Mouse (Mus musculus) embryonic stem cell, embryonic (primary cell): Measurements from ENCODE around the gene Tnr.

Source experiments
- CTCF ChIA-PET, 4 experiments: fragments of 300-600 bp in 2 of 4; fragments of 350-600 bp in 2 of 4; sonication (Branson Sonifier 250); formaldehyde crosslinking; loops; one replicate each; lab custom pipeline; 2022; ENCODE audit warnings: inconsistent platforms in 2 of 4; lab: Charles Lee
- POLR2A ChIA-PET, 4 experiments: fragments of 300-600 bp in 2 of 4; fragments of 350-600 bp in 2 of 4; sonication (Branson Sonifier 250); formaldehyde crosslinking; loops; one replicate each; lab custom pipeline; 2022; ENCODE audit warnings: antibody characterized with exemption in 4 of 4, inconsistent platforms in 1 of 4; lab: Charles Lee

Tnr gene

DNA sequence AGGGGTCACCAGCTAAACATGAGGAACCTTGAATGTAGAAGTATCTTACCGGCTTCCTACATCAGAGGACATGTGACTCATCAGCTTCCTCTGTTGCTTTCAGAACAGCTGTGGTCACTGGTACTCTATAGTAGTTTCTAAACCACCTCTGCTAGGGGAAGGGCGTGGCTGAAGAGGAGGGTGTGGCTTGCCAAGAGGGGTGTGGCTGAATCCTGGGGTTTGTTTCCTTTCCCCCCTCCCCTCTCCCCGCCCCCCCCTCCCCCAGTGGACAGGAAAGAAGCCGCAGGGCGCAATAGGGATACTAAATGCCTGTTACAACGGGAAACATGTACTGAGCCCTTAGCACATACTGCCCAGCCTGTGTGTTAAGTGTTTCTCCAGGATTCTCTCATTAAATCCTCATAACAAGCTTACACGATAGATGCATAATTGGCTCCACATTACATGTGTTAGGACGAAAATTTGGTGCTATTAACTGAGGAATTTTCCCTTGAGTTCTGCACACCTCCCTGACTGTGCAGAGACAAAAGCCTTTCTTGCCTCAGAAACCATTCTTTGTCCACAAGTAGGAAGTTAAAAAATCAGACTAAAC, 289.3 kb downstream of the Tnr start:
- POLR2A ChIA-PET = interaction anchor here in 2 of 4 experiments (0.6 to 1.0 kb wide), 5 partner anchors 11 to 905 kb away, joined by 3 to 4 read pairs (median 3); no protein-coding TSS in a partner anchor
- CTCF ChIA-PET = interaction anchor here in 1 of 4 experiments (0.7 to 1.3 kb wide), 2 partner anchors 26 to 382 kb away, joined by 3 to 4 read pairs; no protein-coding TSS in a partner anchor

DNA sequence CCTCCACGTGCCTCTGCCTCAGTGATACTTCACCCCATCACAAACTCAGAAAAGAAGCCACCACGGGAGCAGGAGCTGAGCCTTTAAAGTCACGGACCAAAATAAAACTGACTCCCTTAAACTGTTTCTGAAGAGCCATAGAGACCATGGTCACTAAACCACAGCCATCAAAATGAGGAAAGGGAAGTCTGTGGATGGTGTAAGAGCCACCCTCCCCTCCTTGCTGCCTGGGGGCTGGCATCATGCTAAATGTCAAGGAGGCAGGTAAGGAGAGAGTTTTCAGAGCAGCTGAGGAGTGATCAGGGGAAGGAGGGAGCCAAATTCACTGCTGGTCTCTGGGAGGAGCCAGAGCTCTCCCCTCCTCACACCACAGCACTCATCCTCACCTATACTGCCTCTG, 290.8 kb downstream of the Tnr start:
- ChIA-PET POLR2A (no interaction called here), CTCF (no interaction called here)

DNA sequence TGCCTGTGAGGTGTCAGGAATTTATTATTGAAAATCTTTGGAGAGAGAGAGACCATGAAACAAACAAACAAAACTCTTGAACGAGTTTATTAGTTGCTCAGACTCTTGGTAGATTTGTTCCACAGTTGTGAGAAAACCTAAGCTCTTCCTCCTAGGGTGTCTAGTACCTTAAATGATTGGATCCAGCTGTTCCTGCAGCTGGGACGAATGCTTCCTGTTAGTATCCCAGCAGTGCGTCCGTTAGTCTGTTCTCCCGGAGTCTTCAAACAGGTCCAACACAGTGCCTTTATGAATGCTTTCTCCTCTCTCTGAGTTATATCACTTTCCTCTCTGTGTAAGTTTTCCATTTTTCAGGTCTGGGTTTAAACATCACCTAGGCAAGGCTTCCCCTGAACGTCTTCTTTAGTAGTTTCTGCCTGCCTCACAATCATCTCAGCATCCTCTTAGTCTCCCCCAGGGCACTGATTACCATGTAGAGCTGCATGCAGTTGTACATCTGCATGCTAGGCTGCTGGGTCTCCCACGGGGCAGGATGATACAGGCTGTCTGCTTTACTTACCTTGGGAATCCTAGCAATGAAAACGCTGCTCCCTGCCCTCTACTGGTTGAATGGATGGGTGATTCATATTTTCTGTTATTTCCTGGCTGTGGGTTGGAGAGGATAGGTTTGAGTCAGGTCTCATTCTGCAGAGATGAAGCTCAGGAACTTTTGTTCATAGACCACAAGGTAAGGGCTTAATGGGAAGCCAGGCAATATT, 293.2 kb downstream of the Tnr start:
- ChIA-PET POLR2A (no interaction called here), CTCF (no interaction called here)

DNA sequence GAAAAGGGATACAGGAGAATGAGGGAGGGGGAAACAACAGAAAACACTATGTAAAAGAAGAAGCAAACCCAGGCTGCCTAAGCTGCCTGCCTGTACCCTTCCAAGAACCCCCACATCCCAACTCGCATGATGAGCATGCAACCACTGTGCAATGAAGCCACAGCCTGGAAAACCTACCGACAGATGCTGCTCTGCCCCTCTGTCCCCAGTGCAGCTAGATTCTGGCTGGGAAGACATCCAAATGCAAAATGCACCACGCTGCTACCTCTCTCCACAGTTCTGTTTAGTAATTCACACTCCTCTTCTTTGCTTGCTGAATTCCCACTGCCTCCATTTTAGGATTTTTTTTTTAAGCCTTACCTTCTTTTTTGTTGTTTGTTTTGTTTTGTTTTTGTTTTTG, 295.9 kb downstream of the Tnr start:
- ChIA-PET CTCF (interaction anchor here in 1 of 4 experiments (0.7 kb wide), 1 partner anchor 91 kb away, joined by 4 read pairs; no protein-coding TSS in a partner anchor), POLR2A (interaction anchor here in 1 of 4 experiments (0.7 kb wide), 1 partner anchor 29 kb away, joined by 3 read pairs; no protein-coding TSS in a partner anchor)

DNA sequence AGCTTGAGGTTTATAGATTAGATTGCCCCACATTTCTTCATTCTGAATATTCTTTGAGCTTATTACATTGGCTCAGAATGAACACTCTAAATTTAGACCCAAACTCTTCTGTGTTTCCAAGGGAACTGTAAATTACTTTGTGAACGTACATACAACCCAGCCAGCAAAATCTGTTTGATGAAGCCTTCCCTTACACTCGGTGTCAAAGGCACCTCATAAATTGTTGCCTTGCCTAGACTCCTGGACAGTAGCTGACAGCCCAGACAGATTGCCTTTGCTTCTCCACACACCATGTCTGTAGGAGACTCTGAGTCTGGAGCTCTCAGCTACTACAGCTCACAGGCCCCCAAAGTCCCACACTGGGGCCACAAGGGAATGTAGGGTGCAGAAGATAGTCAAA, 298.8 kb downstream of the Tnr start:
- ChIA-PET CTCF (no interaction called here), POLR2A (no interaction called here)

DNA sequence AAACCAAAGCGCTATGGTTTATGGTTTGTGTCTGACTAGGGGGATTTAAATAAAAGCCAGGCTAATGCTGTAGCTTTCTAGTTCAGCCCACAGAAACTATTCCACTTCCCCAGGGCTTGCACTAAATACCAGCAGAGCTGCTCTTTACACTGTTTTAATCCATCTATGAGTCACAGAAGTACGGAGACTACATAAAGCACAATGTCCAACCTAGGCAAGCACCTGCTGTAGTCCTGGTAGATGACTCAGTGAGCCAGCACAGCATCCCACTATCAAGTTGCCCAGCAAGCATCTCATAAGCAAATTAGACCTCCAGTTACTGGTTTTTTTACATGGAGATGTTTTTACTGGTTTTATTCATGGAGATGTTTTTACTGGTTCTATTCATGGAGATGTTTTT, 305.0 kb downstream of the Tnr start:
- POLR2A ChIA-PET = interaction anchor here in 1 of 4 experiments (0.7 kb wide), 1 partner anchor 136 kb away, joined by 7 read pairs; no protein-coding TSS in a partner anchor
- CTCF ChIA-PET = no interaction called here

DNA sequence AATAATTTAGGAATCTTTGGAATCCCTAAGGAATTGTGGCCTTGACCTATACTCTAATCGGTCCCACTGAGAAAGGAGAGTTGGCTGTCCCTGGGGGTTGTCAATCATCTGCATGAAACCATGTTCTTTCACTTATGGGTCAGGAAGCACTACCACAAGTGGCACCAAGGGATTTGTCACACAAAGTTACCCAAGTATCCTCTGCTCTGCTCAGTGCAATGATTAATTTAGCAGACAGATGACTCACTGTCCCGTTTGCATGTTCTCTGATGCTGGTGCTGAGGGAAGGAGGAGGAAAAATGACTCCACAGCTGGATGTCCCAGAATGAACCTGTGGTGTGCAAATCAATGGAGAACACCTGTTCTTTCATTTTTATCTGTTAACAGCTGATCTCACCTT, 309.6 kb downstream of the Tnr start:
- CTCF ChIA-PET = no interaction called here
- POLR2A ChIA-PET = no interaction called here

DNA sequence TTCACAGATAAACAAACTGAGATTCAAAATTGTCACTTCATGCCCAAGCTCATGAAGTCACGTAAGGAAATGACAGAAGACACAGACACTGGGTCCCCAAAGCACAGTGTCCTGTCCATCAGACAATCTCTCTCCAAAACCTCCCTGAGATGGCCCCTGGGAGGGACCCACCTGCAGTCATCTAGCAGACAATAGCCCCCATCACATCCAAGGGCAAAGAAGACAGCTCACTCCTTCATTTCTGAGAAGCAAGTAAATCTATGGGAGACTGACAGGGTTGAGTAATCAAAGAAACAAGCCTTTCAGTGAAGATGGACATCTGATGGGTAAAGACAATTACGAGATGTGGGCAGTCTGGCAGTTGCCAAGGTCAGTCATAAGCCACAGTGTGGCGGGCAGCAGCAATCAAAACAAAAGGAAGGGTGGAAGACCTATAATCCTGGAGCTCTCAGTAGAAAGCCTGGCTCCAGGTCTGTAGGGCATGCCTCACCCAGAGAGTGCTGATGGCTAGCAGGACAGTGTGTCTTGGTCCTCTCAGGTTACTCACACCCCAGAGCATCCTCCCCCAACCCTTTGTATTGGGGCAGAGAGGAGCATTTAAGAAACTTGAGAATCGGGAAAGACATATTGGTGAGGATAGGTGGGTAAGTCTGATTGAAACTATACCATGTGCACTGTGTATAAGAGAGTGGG, 310.2 kb downstream of the Tnr start:
- ChIA-PET POLR2A (no interaction called here), CTCF (interaction anchor here in 1 of 4 experiments (0.5 kb wide), 1 partner anchor 12 kb away, joined by 3 read pairs; no protein-coding TSS in a partner anchor)

DNA sequence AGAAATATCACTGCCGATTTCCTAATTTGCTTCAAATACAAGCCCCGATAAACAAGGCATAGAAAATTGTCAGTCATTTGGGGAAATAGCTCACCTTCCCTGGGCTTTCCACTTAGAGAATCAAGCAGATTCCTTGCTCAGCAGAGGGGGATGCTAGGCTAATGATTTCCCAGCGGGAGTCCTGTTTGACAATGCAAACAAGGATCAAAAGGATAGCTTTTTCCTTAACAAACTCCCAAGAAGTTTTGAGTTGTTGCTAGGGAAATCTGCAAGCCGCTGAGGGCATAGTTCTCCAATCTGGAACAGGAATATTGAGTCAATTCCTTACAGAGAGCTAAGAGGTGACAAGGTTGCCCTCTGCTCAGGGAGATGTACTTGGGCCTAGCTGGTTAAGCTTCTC, 311.6 kb downstream of the Tnr start:
- CTCF ChIA-PET = no interaction called here
- POLR2A ChIA-PET = interaction anchor here in 2 of 4 experiments (0.7 kb wide), 2 partner anchors 33 to 45 kb away, joined by 3 to 4 read pairs; no protein-coding TSS in a partner anchor

DNA sequence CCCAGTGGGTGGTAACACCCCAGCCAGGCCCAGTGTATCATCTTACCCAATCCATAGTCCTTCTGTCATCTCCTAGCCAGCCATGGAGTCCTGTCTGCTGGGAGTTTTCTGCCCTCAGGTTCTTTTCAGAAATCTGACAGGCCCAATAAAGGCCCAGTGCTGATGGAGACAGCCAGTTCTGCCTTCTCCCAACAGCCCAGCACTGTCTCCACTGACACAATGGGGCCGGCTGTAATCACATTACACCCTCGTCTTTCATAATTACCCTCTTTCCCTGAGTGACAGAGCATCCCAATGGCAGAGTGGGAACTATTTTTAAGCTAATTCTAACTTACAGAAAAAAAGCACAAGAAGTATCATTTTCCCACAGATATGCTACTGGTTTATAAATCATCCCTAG, 316.8 kb downstream of the Tnr start:
- POLR2A ChIA-PET = no interaction called here
- CTCF ChIA-PET = no interaction called here

DNA sequence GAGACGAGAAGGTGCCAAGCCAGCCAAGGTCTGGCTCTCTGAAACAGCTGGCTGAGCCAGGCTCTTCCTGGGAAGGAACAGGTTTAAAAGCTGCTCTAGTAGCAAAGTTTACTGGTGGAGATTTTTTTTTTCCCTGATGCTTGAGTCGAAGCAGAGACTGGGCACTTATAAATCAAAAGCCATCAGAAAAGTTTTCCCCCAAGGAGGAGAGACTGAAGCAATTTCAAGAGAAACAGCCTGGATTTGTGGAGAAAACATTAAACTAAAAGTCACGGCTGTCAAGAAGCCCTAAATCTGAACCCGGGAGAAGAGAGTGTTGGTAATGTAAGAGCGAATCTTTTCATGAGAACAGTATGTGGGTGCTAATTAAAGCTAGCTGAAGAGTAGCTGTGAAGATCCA, 319.3 kb downstream of the Tnr start:
- ChIA-PET CTCF (no interaction called here), POLR2A (no interaction called here)

DNA sequence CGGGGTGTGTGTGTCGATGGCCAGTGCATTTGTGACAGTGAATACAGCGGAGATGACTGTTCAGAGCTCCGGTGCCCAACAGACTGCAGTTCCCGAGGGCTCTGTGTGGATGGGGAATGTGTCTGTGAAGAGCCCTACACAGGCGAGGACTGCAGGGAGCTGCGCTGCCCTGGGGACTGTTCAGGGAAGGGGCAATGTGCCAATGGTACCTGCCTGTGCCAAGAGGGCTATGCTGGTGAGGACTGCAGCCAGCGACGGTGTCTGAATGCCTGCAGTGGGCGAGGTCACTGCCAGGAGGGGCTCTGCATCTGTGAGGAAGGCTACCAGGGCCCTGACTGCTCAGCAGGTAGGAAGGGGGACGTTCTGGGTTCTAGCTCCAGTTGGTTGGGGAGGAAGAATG, 328.5 kb downstream of the Tnr start:
- CTCF ChIA-PET = no interaction called here

DNA sequence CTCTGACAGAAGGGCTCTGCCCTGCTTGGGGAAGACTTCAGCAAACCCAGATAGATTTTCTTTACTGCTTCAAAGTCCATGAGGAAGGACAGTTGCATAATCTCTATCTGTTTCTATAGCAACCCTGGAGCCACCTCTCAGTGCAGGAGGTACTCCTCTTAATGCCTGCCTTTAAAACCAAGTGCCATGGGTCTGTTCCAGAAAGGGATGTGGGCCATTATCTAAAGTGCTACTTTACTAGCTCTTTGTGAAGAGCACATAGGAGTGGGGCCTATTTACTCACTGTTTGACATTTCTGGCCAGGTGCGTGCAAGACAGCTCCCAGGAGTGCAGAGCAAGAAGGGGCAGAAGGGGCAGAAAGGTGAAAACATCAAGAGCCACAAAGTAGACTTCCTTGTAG, 330.7 kb downstream of the Tnr start:
- POLR2A ChIA-PET = no interaction called here
- CTCF ChIA-PET = no interaction called here

More for the DNA sequence above, 328.5 kb downstream of the Tnr start:
- POLR2A ChIA-PET = interaction anchor here in 1 of 4 experiments (1.1 kb wide), 1 partner anchor 17 kb away, joined by 3 read pairs; no protein-coding TSS in a partner anchor

DNA sequence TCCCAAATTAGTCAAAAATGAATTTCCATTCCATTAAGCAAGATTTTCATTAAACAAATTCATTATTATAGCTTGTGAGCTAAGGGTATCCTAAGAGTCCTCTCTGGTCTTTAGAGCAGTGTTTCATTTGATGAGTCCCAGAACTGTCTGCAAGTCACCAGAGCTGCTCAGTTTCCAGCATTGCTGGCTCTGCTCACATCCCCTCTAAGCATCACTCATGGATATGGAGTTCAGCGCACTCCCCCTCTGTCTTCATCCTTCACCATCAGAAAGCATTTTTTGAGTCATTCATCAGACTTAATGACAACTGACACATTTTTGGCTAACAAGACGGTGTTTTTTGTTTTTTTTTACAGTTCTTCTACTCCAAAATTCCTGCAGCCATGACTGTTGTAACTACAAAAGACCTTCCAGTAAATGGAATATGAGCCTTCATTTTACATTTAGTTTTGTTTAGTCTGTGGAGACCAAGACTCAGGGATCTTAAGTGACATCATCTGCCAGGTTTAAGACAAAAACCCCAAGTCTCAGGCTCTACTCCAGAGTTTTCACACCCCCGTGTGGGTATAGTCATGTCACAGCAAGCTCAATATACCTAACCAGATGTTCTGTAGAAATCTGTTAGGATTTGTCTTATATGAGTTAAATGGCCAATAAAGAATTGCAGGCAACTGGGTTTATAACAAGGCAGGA, 338.4 kb downstream of the Tnr start:
- CTCF ChIA-PET = no interaction called here

DNA sequence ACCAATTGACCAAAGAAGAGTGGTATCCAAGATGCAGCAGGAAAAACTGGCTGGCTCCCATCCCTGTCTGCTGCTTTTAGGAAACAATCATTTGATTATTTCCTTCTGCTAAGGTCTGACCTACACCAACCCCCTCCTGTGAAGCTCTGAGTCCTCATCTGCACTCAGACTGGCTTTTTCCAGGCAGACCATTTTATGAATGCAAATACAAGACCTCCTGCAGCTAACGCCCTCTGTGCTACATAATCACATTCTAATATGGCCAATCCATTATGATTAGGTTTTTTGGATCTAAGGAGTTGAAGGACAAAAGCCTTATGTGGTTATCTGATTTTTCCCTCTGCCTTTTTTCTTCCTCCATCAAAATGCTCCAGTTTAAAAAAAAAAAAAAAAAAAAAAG, 342.1 kb downstream of the Tnr start:
- CTCF ChIA-PET = no interaction called here
- POLR2A ChIA-PET = interaction anchor here in 2 of 4 experiments (0.7 kb wide), 2 partner anchors 122 to 131 kb away, joined by 3 to 8 read pairs; no protein-coding TSS in a partner anchor

More for the DNA sequence above, 338.4 kb downstream of the Tnr start:
- POLR2A ChIA-PET = no interaction called here

DNA sequence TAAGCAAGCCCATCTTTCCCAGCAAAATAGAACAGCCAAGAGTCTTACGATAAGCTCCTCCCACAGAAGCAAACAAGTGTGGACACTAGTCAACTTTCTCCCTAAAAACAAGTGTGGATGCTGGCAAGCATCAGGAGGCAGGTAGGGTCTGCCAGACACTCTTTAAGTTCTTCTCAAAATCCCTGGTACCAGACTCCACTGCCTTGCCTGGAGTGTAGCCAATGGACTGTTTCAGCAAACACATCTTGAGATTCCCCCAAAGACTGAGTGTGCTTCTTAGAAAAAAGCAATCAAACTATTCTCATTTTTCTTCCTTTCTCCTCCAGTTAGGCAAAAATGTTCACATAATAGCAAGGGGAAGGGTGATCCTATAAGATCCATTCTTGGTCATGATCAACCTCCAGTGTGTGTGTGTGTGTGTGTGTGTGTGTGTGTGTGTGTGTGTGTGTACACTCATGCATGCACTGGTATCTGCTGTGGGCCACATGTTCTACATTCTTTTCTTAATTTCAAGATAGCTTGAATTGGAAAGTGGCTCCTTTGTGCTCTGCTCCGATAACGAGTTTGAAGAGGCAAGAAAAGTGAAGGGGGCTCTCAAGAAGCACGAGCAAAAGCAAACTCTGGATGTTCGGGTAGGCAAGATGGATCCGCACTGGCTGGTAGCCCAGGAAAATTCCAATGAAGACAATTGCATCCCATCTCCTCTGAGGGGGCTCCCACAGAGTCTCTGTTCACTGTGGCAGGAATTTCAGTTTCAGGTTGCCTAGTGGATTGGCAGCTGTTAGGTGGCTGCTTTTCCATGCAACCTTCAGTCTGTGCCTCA, 346.3 kb downstream of the Tnr start:
- POLR2A ChIA-PET = interaction anchor here in 1 of 4 experiments (0.6 kb wide), 1 partner anchor 18 kb away, joined by 3 read pairs; no protein-coding TSS in a partner anchor
- CTCF ChIA-PET = interaction anchor here in 1 of 4 experiments (0.7 kb wide), 1 partner anchor 41 kb away, joined by 3 read pairs; no protein-coding TSS in a partner anchor

DNA sequence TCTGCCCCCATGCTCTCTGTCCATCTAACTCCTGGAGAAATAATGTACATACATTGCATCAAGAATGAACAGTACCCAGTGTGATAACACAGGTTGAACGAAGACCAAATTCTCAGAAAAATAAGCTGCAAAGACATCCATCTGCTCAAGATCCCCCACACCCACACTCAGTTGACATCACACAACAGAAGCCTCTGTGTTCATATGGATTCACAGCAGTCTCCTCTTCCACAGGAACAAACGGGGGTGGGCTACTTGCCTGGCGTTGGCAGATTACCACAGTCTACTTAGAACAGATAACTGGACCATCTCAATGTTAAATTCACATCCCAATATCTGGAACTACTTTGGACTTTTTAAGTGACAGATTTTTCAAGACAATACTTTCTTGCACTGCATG, 349.3 kb downstream of the Tnr start:
- POLR2A ChIA-PET = interaction anchor here in 1 of 4 experiments (0.6 kb wide), 1 partner anchor 23 kb away, joined by 5 read pairs; no protein-coding TSS in a partner anchor
- CTCF ChIA-PET = no interaction called here

DNA sequence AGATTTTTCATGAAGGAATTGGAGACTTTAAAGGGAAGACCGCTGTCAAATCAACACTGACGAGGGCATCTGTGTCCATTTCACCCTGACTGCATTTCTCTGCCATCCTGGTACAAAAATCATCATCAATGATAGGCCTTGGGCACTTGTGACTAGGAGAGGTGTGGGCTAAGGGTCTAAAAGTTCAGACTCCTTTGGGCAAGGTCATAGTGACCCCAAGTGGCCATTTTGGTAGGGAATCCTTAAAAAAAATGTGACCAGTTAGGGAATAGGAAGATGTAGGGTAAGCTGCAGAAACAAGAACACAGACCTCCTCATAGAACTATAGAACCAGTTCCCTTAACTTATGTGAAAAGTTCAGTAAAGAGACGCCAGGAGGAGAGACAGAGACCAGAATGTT, 355.1 kb downstream of the Tnr start:
- CTCF ChIA-PET = no interaction called here
- POLR2A ChIA-PET = no interaction called here
